In genomic region chr10:95639429-95639828, GRCm38 (mm10) we compare ENCODE assay signal across 28 mouse cellular contexts. TPM values are rescaled to one million over a fixed set of nuclear protein-coding genes. Genes with fewer than 3 reads are reported as not detected.
"Had no signal": no experiment of that assay in that cellular context is flagged by ENCODE, and none has a peak within 500 bp of the region (broad histone marks: within the 10 kb centered on the region; RNA-seq: fewer than 3 reads in every experiment).

No protein-coding gene starts in this region.

- ATAC-seq: liver, embryonic 12.5 days; midbrain, embryonic 13.5 days had no signal

- DNase-seq: kidney, adult 8-10 months; kidney, postnatal 10 days; kidney, postnatal 36 days; liver; lung, adult 18-20 months; lung, postnatal 10 days; lung, postnatal 36 days; thymus, adult 2 months; thymus, postnatal 14 days; thymus, postnatal 4 days had no signal

- H3K9ac ChIP-seq: kidney, embryonic 15.5 days; limb, embryonic 13.5 days; liver, embryonic 12.5 days; liver, embryonic 15.5 days; lung, embryonic 15.5 days; midbrain, embryonic 13.5 days had no signal

- H3K27ac ChIP-seq: kidney, embryonic 15.5 days; limb, embryonic 10.5 days; limb, embryonic 13.5 days; liver, embryonic 12.5 days; liver, embryonic 15.5 days; lung, embryonic 15.5 days; midbrain, embryonic 10.5 days; midbrain, embryonic 13.5 days had no signal

- H3K4me2 ChIP-seq: kidney, embryonic 15.5 days; limb, embryonic 13.5 days; liver, embryonic 12.5 days; liver, embryonic 15.5 days; lung, embryonic 15.5 days; midbrain, embryonic 13.5 days had no signal

- H3K9me3 ChIP-seq: kidney, embryonic 15.5 days; limb, embryonic 10.5 days; limb, embryonic 13.5 days; liver, embryonic 12.5 days; liver, embryonic 15.5 days; lung, embryonic 15.5 days; midbrain, embryonic 10.5 days; midbrain, embryonic 13.5 days had no signal

- H3K4me3 ChIP-seq: kidney, embryonic 15.5 days; limb, embryonic 10.5 days; limb, embryonic 13.5 days; liver, embryonic 12.5 days; liver, embryonic 15.5 days; lung, embryonic 15.5 days; megakaryocyte, embryonic 14.5 days; midbrain, embryonic 10.5 days; midbrain, embryonic 13.5 days had no signal

- H3K36me3 ChIP-seq: kidney, embryonic 15.5 days; limb, embryonic 10.5 days; limb, embryonic 13.5 days; liver, embryonic 12.5 days; liver, embryonic 15.5 days; lung, embryonic 15.5 days; midbrain, embryonic 10.5 days; midbrain, embryonic 13.5 days had no signal

- H3K27me3 ChIP-seq: kidney, embryonic 15.5 days; limb, embryonic 13.5 days; liver, embryonic 12.5 days; liver, embryonic 15.5 days; lung, embryonic 15.5 days; megakaryocyte, embryonic 14.5 days; midbrain, embryonic 13.5 days had no signal

- H3K4me1 ChIP-seq: limb, embryonic 10.5 days; limb, embryonic 13.5 days; midbrain, embryonic 10.5 days; midbrain, embryonic 13.5 days had no signal

RNA-seq across cellular contexts. Expression of gene Anapc15-ps, which starts 33.8 kb away (rescaled TPM):
- total RNA-seq: layer of hippocampus, adult 18-20 months; layer of hippocampus, postnatal 14 days; left cerebral cortex, postnatal 25 days; midbrain, postnatal 0 days had no signal
- polyA plus RNA-seq: limb, embryonic 10.5 days; liver, embryonic 12.5 days; liver, embryonic 15.5 days; midbrain, embryonic 10.5 days; midbrain, embryonic 13.5 days; midbrain, postnatal 0 days; neural tube, embryonic 11.5 days; neural tube, embryonic 14.5 days; small intestine, adult 2 months; spleen, adult 2 months; stomach, embryonic 16.5 days; thymus, adult 2 months had no signal
